Mouse (Mus musculus): ENCODE results near the gene BC048562.
A peak's percentile ranks its signal among the peaks of the same experiment; 100 is the strongest.

BC048562 gene

GRCm38 (mm10) chr9:108436182-108436581 is at the start of gene BC048562:
TSS of gene BC048562 (plus strand) at chr9:108436482.
- no peak for DNase-seq

- no peak for DNase-seq
Measured at GRCm38 (mm10) chr9:108386816-108387215, 49.5 kb upstream of the BC048562 start.

- no peak for DNase-seq
Measured at GRCm38 (mm10) chr9:108388601-108389000, 47.7 kb upstream of the BC048562 start.

- no peak for DNase-seq
Measured at GRCm38 (mm10) chr9:108389220-108389619, 47.1 kb upstream of the BC048562 start.

- DNase-seq = no peak
Measured at GRCm38 (mm10) chr9:108392676-108393075, 43.6 kb upstream of the BC048562 start, which contains the start of gene 1700102P08Rik. TSS of gene 1700102P08Rik (plus strand) at chr9:108392805.

GRCm38 (mm10) chr9:108394191-108394590 is 42.1 kb upstream of the BC048562 start:
- DNase-seq = no peak

- DNase-seq = no peak
Measured at GRCm38 (mm10) chr9:108395427-108395826, 40.9 kb upstream of the BC048562 start.

- DNase-seq = no peak
Measured at GRCm38 (mm10) chr9:108398324-108398723, 38.0 kb upstream of the BC048562 start.

GRCm38 (mm10) chr9:108401186-108401960 is 34.9 kb upstream of the BC048562 start:
- no peak for DNase-seq

- DNase-seq = no peak
Measured at GRCm38 (mm10) chr9:108403081-108403480, 33.2 kb upstream of the BC048562 start.

- no peak for DNase-seq
Measured at GRCm38 (mm10) chr9:108404451-108404850, 31.8 kb upstream of the BC048562 start.

- DNase-seq = no peak
Measured at GRCm38 (mm10) chr9:108409535-108409934, 26.7 kb upstream of the BC048562 start.

GRCm38 (mm10) chr9:108411381-108411942 is 24.8 kb upstream of the BC048562 start:
- DNase-seq = no peak

- peak; percentile 32 for DNase-seq
Measured at GRCm38 (mm10) chr9:108412221-108412620, 24.1 kb upstream of the BC048562 start.

GRCm38 (mm10) chr9:108428384-108428783 is 7.9 kb upstream of the BC048562 start, which contains the start of gene Ccdc36:
TSS of gene Ccdc36 (minus strand) at chr9:108428484.
- DNase-seq = no peak

GRCm38 (mm10) chr9:108431431-108432067 is 4.7 kb upstream of the BC048562 start:
- DNase-seq = peak; percentile 80

GRCm38 (mm10) chr9:108439176-108439575 is 2.9 kb downstream of the BC048562 start:
- no peak for DNase-seq

GRCm38 (mm10) chr9:108440485-108440884 is 4.2 kb downstream of the BC048562 start:
- DNase-seq = no peak

- no peak for DNase-seq
Measured at GRCm38 (mm10) chr9:108441236-108441919, 5.1 kb downstream of the BC048562 start.

GRCm38 (mm10) chr9:108445125-108445524 is 8.8 kb downstream of the BC048562 start:
- no peak for DNase-seq

- DNase-seq = peak; percentile 49
Measured at GRCm38 (mm10) chr9:108449860-108450259, 13.6 kb downstream of the BC048562 start.

GRCm38 (mm10) chr9:108450292-108451169 is 14.2 kb downstream of the BC048562 start:
- DNase-seq = peak; percentile 69
